Mouse (Mus musculus) thymus, postnatal 0 days (tissue): Measurements from ENCODE around the gene Pde6h. TPM values are rescaled to one million over a fixed set of nuclear protein-coding genes. Genes with fewer than 3 reads are reported as not detected.

Experiments used
- DNase-seq: peaks from one replicate; pipeline ENCODE4 v3.0.0-alpha.2; 2015; ENCODE audit warnings: low spot score
- polyA plus RNA-seq: library from polyadenylated mRNA; unstranded; fragments of >200 nt; fragmentation: Nextera tagmentation; extraction: Ambion mirVana; gene quantifications from 2 replicates; pipeline ENCODE4 v1.2.1, GENCODE M21; 2015

The Pde6h gene
- polyA plus RNA-seq, 1 experiment from 2014 or later = 0.75 TPM

GRCm38 (mm10) chr6:136940188-136940960 lies 16.7 kb downstream of the Pde6h start:
- DNase-seq = peak; percentile 71

- peak; percentile 79 for DNase-seq
Observed at GRCm38 (mm10) chr6:136941051-136942021, 17.7 kb downstream of the Pde6h start, which contains the start of gene Arhgdib. Gene Arhgdib, minus strand, starts transcription at chr6:136941899.

- no peak for DNase-seq
Observed at GRCm38 (mm10) chr6:136942280-136942679, 18.6 kb downstream of the Pde6h start.

- no peak for DNase-seq
Observed at GRCm38 (mm10) chr6:136943392-136943791, 19.8 kb downstream of the Pde6h start.

GRCm38 (mm10) chr6:136944511-136944910 lies 20.9 kb downstream of the Pde6h start:
- peak; percentile 32 for DNase-seq

GRCm38 (mm10) chr6:136946241-136946640 lies 22.6 kb downstream of the Pde6h start:
- no peak for DNase-seq

GRCm38 (mm10) chr6:136946943-136947342 lies 23.3 kb downstream of the Pde6h start:
- peak; percentile 56 for DNase-seq

GRCm38 (mm10) chr6:136947716-136948115 lies 24.1 kb downstream of the Pde6h start:
- no peak for DNase-seq

- no peak for DNase-seq
Observed at GRCm38 (mm10) chr6:136950171-136950570, 26.5 kb downstream of the Pde6h start.

GRCm38 (mm10) chr6:136952930-136953329 lies 29.3 kb downstream of the Pde6h start:
- no peak for DNase-seq

- DNase-seq = no peak
Observed at GRCm38 (mm10) chr6:136954192-136954591, 30.6 kb downstream of the Pde6h start.

- DNase-seq = no peak
Observed at GRCm38 (mm10) chr6:136954715-136955114, 31.1 kb downstream of the Pde6h start.

GRCm38 (mm10) chr6:136955240-136955639 lies 31.6 kb downstream of the Pde6h start:
- no peak for DNase-seq

- no peak for DNase-seq
Observed at GRCm38 (mm10) chr6:136957062-136957461, 33.4 kb downstream of the Pde6h start.

- no peak for DNase-seq
Observed at GRCm38 (mm10) chr6:136959131-136959530, 35.5 kb downstream of the Pde6h start.

GRCm38 (mm10) chr6:136962957-136963356 lies 39.3 kb downstream of the Pde6h start:
- no peak for DNase-seq

- DNase-seq = peak; percentile 69
Observed at GRCm38 (mm10) chr6:136964609-136965510, 41.2 kb downstream of the Pde6h start.

- DNase-seq = no peak
Observed at GRCm38 (mm10) chr6:136965912-136966311, 42.3 kb downstream of the Pde6h start.

- DNase-seq = peak; percentile 40
Observed at GRCm38 (mm10) chr6:136967466-136967865, 43.8 kb downstream of the Pde6h start.

- DNase-seq = peak; percentile 50
Observed at GRCm38 (mm10) chr6:136968877-136969276, 45.2 kb downstream of the Pde6h start.
